Mouse (Mus musculus) CH12.LX (cell line): ENCODE results near the gene Bclaf3.
"Not testable (repeated sequence)": the region's sequence is repeated elsewhere in the genome, so short reads cannot be mapped to it uniquely, and the experiment has no call there.

Source experiments
- CTCF ChIP-seq, 2 experiments: IDR thresholded peaks in 1 of 2; conservative IDR thresholded peaks in 1 of 2; 2 replicates each; pipeline ENCODE4 v1.5.1; 2011 to 2012; ENCODE audit warnings: low read depth in 2 of 2, low read length in 2 of 2, improper control_type of control experiment in 1 of 2, inconsistent platforms in 1 of 2, mild to moderate bottlenecking in 1 of 2, moderate library complexity in 1 of 2
- ELF1 ChIP-seq: IDR thresholded peaks from 2 replicates; pipeline ENCODE4 v1.6.1; 2014; ENCODE audit warnings: low read depth, mild to moderate bottlenecking, inconsistent platforms, low read length, improper control_type of control experiment
- POLR2A ChIP-seq: IDR thresholded peaks from 2 replicates; pipeline ENCODE4 v1.6.1; 2011; ENCODE audit warnings: low read depth, mild to moderate bottlenecking, improper control_type of control experiment, low read length
- SMC3 ChIP-seq: IDR thresholded peaks from 2 replicates; pipeline ENCODE4 v1.6.1; 2011; ENCODE audit warnings: low read depth, low read length, improper control_type of control experiment
- ZC3H11A ChIP-seq: IDR thresholded peaks from 2 replicates; pipeline ENCODE4 v1.6.1; 2012; ENCODE audit warnings: low read depth, mild to moderate bottlenecking, inconsistent platforms, low read length, improper control_type of control experiment

GRCm38 (mm10) chrX:159584738-159585137 is 58.2 kb downstream of the Bclaf3 start:
- not testable (repeated sequence) for TF ChIP-seq CTCF (conservative IDR thresholded peaks at IDR 0.05 in 1 of 2, IDR thresholded peaks at IDR 0.05 in 1 of 2; ENCODE audit: low read depth in 2 of 2, low read length in 2 of 2); ELF1; ZC3H11A; SMC3; POLR2A
